Mouse (Mus musculus) kidney, postnatal 0 days (tissue): ENCODE measurements around the gene Rpl14. TPM values are rescaled to one million over a fixed set of nuclear protein-coding genes. Genes with fewer than 3 reads are reported as not detected.

Experiments
- ATAC-seq: fragments of 200-750 bp; cut with Nextera tagmentation; replicated peaks from 2 replicates; pipeline ENCODE4 v1.8.0; 2017; ENCODE audit warnings: low read depth, moderate number of reproducible peaks, moderate TSS enrichment, moderate library complexity; ENCODE audit not compliant: low FRiP score
- DNase-seq: peaks from one replicate; pipeline ENCODE4 v3.0.0-alpha.2; 2016; ENCODE audit warnings: low spot score
- H3K27ac ChIP-seq: fragments of 300-500 bp; sonication (generic); 2 replicates; pipeline ENCODE4 v1.5.1; 2014; ENCODE audit warnings: mild to moderate bottlenecking
- H3K27me3 ChIP-seq: fragments of 300-500 bp; sonication (generic); 2 replicates; pipeline ENCODE4 v1.6.1; 2014; ENCODE audit warnings: low read length, mixed read lengths; ENCODE audit not compliant: insufficient read depth
- H3K36me3 ChIP-seq: fragments of 300-500 bp; sonication (generic); 2 replicates; pipeline ENCODE4 v1.6.1; 2014; ENCODE audit warnings: low read length, mixed read lengths; ENCODE audit not compliant: insufficient read depth
- H3K4me1 ChIP-seq: fragments of 300-500 bp; sonication (generic); replicated peaks from 2 replicates; pipeline ENCODE4 v1.6.1; 2014; ENCODE audit warnings: antibody characterized with exemption, low read length, mixed read lengths; ENCODE audit not compliant: insufficient read depth
- H3K4me2 ChIP-seq: fragments of 300-500 bp; sonication (generic); 2 replicates; pipeline ENCODE4 v1.6.1; 2014; ENCODE audit warnings: mild to moderate bottlenecking, low read length, moderate library complexity, mixed read lengths
- H3K4me3 ChIP-seq: fragments of 300-500 bp; sonication (generic); replicated peaks from 2 replicates; pipeline ENCODE4 v1.5.1; 2014; ENCODE audit warnings: low read depth, low read length
- H3K9ac ChIP-seq: fragments of 300-500 bp; sonication (generic); 2 replicates; pipeline ENCODE4 v1.6.1; 2014; ENCODE audit warnings: low read depth, low read length
- H3K9me3 ChIP-seq: fragments of 300-500 bp; sonication (generic); replicated peaks from 2 replicates; pipeline ENCODE4 v1.6.1; 2016; ENCODE audit warnings: low read length, inconsistent platforms, mixed read lengths
- CTCF ChIP-seq: IDR thresholded peaks from 2 replicates; pipeline ENCODE4 v1.5.1; 2016; ENCODE audit warnings: antibody characterized with exemption, low read depth, mild to moderate bottlenecking, moderate library complexity
- WGBS: fragments of 180-500 bp; shearing (Covaris S2); extraction: QIAGEN DNeasy Blood & Tissue Kit; methylation state at CpG from one replicate; pipeline ENCODE4 v1.1.7; 2014; 5-methylcytosine and 5-hydroxymethylcytosine counted together
- polyA plus RNA-seq: library from polyadenylated mRNA; unstranded; fragments of >200 nt; fragmentation: Nextera tagmentation; extraction: Ambion mirVana; gene quantifications from 2 replicates; pipeline ENCODE4 v1.2.1, GENCODE M21; 2015

Rpl14 gene
- polyA plus RNA-seq, 1 experiment from 2014 or later = 953 TPM

DNA sequence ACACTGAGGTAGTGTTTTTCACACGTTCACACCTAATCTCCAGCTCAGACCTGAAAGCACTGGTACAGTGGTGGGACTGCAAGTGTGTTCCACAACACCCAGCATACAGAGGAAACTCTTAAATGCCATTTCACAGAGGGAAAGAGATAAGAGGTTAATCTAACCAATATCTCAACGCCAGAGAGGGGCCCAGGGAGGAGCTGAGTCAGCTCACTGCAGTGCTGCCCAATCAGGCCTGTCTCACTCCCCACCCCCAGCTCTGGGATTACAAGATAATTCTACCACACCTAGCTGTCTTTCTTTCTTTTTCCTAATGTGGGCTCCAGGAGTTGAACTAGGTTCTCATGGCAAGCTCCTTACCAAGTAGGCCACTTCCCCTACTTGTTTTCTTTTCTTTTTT is 2.3 kb upstream of the Rpl14 start:
- Histone ChIP-seq H3K4me1 (0 out of 2 replicates have a peak, but pooled peaks cover 5% of the 10 kb centered on the region), H3K9me3 (no peaks in the 10 kb centered on the region), H3K27me3 (no peaks in the 10 kb centered on the region), H3K9ac (no peak overlapping the region), H3K27ac (no peak overlapping the region), H3K4me2 (no peak overlapping the region), H3K36me3 (no peaks in the 10 kb centered on the region; the same call in 1 of the 2 replicates), H3K4me3 (no peak overlapping the region)
- ATAC-seq (no peak), DNase-seq (no peak)
- WGBS = 71% methylated on average over 2 of the region's 2 CpGs
- no peak for TF ChIP-seq CTCF

DNA sequence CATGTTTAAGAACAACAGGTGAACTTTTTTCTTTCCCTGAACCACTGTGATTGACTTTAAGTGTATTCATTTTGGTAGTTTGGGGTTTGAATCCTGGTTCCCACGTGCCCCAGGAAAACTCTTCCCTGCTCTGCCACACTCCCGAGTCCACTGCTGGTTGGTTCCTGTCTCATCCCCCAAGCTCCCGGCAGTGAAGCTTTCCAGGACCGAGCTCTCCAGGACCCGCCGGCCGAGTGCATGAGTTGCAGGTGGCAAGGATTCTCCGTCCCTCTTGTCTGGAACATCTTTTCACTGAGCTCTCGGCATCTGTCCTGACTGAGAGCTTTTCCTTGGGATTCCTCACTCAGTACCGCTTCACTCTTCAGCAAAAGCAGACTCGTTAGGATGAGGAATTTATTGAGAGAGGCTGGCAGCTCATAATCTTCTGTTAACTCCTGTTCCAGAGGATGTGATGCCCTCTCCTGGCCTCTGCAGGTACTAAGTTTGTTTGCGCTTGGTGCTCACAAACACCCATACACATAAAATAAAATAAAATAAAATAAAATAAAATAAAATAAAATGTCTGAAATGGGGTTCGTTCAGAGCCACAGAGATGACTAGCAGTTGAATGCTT is 1.4 kb upstream of the Rpl14 start:
- Histone ChIP-seq H3K4me1 (0 out of 2 replicates have a peak, but pooled peaks cover 5% of the 10 kb centered on the region), H3K27ac (no peak overlapping the region), H3K4me3 (no peak overlapping the region), H3K9me3 (no peaks in the 10 kb centered on the region), H3K9ac (no peak overlapping the region), H3K27me3 (no peaks in the 10 kb centered on the region), H3K36me3 (peaks cover 7% of the 10 kb centered on the region; the same call in 1 of the 2 replicates), H3K4me2 (no peak overlapping the region)
- WGBS = 53% methylated on average over 13 of the region's 13 CpGs
- DNase-seq (peak; percentile 84), ATAC-seq (no peak)
- peak; percentile 65 for TF ChIP-seq CTCF

DNA sequence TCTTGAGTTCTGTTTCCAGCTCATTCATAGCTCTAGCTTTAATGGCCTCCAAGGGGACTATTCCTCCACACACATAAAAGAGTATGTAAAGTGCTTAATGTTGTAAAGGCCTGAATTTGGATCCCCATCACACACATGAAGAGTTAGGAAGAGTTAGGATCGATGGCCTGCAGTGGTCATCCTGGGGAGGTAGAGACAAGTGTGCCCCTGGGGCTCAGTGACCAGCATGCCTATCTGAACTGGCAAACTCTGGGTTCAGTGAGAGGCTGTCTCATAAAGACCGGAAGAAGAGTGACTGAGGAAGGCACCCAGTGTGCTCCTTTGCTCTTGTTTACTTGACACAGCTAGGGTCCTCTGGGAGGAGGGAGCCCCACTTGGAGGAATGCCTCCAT is 914 bp upstream of the Rpl14 start:
- TF ChIP-seq CTCF = no peak; the same call in 1 of the 2 replicates

DNA sequence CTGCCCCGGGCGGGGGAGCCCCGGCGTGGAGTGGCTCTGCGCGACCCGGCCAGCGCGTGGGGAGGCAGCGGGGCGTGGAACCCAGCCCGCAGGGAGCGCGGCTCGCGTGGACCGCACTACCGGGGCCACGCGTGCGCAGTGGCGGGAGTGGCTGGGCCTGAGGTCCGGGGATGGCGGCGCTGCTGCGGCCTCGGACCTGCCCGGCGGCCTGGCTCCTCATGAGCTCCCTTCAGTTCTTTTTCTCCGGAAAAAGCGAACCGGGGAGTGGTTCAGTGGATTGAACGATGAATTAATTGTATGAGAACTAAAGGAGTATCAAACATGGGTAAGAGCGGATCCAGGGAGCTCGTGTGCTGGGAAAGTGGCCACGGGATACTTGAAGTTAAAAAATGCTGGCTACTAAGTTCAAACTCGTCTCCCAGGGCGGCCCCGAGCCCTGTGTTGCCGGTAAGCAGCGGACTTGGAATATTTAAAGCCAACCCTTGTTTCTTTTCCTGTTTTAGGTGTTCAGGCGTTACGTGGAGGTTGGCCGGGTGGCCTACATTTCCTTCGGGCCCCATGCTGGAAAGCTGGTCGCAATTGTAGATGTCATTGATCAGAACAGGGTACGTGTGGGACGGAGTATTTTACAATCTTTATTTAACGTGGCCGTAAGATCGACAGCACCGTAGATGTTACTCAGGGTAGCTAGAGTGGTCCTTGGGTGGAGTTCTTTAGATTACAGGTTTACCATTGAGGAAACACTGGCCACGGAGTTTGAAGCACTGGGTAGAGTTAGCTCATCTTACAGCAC is 545 bp downstream of the Rpl14 start:
- Histone ChIP-seq H3K27me3 (no peaks in the 10 kb centered on the region), H3K4me2 (peak overlapping the region; percentile 81), H3K36me3 (peaks cover 16% of the 10 kb centered on the region; the same call in 1 of the 2 replicates), H3K27ac (peak overlapping the region; percentile 78), H3K4me3 (peak overlapping the region; percentile 86), H3K9ac (peak overlapping the region; percentile 87), H3K9me3 (no peaks in the 10 kb centered on the region), H3K4me1 (0 out of 2 replicates have a peak, but pooled peaks cover 5% of the 10 kb centered on the region)
- WGBS = under 1% methylated on average over 46 of the region's 53 CpGs
- TF ChIP-seq CTCF = no peak; the same call in 1 of the 2 replicates
- ATAC-seq = peak; percentile 58
- peak; percentile 60 for DNase-seq

More for the DNA sequence above, 914 bp upstream of the Rpl14 start:
- no peak for DNase-seq
- no peaks in the 10 kb centered on the region for H3K27me3 ChIP-seq
- no peak for ATAC-seq
- H3K9me3 ChIP-seq = no peaks in the 10 kb centered on the region
- H3K27ac ChIP-seq = no peak overlapping the region; the same call in 1 of the 2 replicates
- peak overlapping the region; percentile 86; the same call in 1 of the 2 replicates for H3K4me3 ChIP-seq
- H3K4me2 ChIP-seq = peak overlapping the region; percentile 76; the same call in 1 of the 2 replicates
- peaks cover 12% of the 10 kb centered on the region; the same call in 1 of the 2 replicates for H3K36me3 ChIP-seq
- H3K4me1 ChIP-seq = 0 out of 2 replicates have a peak, but pooled peaks cover 5% of the 10 kb centered on the region
- H3K9ac ChIP-seq = no peak overlapping the region
- 57% methylated on average over 2 of the region's 2 CpGs for WGBS

DNA sequence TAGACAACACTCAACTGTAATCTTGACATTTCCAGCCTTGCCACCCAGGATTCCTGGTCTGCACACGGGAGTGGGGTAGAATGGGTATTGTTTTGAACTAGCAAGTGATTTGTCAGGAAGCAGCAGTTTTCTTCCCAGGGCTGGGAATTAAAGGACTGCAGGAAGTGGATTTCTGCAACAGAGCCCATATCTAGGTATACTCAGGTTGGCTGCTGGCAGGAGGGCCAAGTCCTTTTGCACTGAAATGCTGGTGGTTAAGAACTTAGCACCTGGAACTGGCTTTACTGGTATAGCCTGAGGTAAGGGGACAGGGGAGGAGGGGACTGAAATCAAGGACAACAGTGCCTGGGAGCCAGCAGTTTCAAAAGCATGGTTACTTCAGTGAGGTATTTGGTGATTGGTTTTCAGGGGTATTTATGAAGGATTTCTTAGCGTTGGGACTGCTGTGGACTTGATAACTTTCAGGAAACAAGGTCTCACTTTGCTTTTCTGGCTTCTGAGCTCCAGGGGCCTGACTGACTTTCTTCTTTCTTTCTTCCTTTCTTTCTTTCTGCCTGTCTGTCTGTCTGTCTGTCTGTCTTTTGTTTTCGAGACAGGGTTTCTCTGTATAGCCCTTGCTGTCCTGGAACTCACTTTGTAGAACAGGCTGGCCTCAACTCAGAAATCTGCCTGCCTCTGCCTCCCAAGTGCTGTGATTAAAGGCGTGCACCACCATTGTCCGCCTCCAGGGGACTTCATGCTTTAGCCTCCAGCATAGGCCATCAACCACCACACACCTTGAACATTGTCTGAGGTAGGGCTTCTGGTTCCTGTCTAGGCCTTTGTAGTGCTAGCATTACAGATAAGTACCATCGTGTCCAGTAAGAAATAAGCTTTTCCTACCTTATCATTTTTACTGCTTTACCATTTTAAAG is 4.8 kb downstream of the Rpl14 start:
- H3K27me3 ChIP-seq = no peaks in the 10 kb centered on the region
- H3K4me3 ChIP-seq = no peak overlapping the region
- peak; percentile 10; the same call in 1 of the 2 replicates for TF ChIP-seq CTCF
- H3K9ac ChIP-seq = no peak overlapping the region
- 0 out of 2 replicates have a peak, but pooled peaks cover 9% of the 10 kb centered on the region for H3K4me1 ChIP-seq
- ATAC-seq = no peak
- no peak overlapping the region for H3K27ac ChIP-seq
- H3K9me3 ChIP-seq = no peaks in the 10 kb centered on the region
- WGBS = 70% methylated on average over 6 of the region's 6 CpGs
- peaks cover 16% of the 10 kb centered on the region; the same call in 1 of the 2 replicates for H3K36me3 ChIP-seq
- H3K4me2 ChIP-seq = no peak overlapping the region
- no peak for DNase-seq
